Mouse (Mus musculus): ENCODE measurements around the gene Dll4.

GRCm38 (mm10) chr2:119356805-119357204, 31.2 kb downstream of the Dll4 start:
- TF ChIP-seq CHD2 (IDR thresholded peaks at IDR 0.05; ENCODE audit: low read depth, low read length): no peak
- TF ChIP-seq ZC3H11A (IDR thresholded peaks at IDR 0.05; ENCODE audit: borderline replicate concordance, low read depth, low read length): no peak
- TF ChIP-seq HCFC1 (IDR thresholded peaks at IDR 0.05; ENCODE audit: borderline replicate concordance, insufficient read depth, low read length): no peak
